Mouse (Mus musculus) heart, postnatal 0 days (tissue): Measurements from ENCODE around the gene Gpr132. TPM values are rescaled to one million over a fixed set of nuclear protein-coding genes. Genes with fewer than 3 reads are reported as not detected.

Experiments used
- ATAC-seq: fragments of 200-750 bp; cut with Nextera tagmentation; 2 replicates; pipeline ENCODE4 v1.8.0; 2017; ENCODE audit warnings: low read depth, moderate number of reproducible peaks, moderate library complexity; ENCODE audit not compliant: insufficient read depth
- DNase-seq: peaks from one replicate; pipeline ENCODE4 v3.0.0-alpha.2; 2016; ENCODE audit warnings: low spot score
- H3K27ac ChIP-seq: fragments of 300-500 bp; sonication (generic); 2 replicates; pipeline ENCODE4 v1.5.1; 2014; ENCODE audit warnings: low read depth, mild to moderate bottlenecking
- H3K27me3 ChIP-seq: fragments of 300-500 bp; sonication (generic); 2 replicates; pipeline ENCODE4 v1.6.1; 2014; ENCODE audit warnings: low read length, mixed read lengths; ENCODE audit not compliant: control insufficient read depth, insufficient read depth
- H3K36me3 ChIP-seq: fragments of 300-500 bp; sonication (generic); replicated peaks from 2 replicates; pipeline ENCODE4 v1.6.1; 2014; ENCODE audit warnings: low read length, mixed read lengths; ENCODE audit not compliant: control insufficient read depth, insufficient read depth
- H3K4me1 ChIP-seq: fragments of 300-500 bp; sonication (generic); 2 replicates; pipeline ENCODE4 v1.6.1; 2014; ENCODE audit warnings: antibody characterized with exemption; ENCODE audit not compliant: control insufficient read depth, insufficient read depth
- H3K4me2 ChIP-seq: fragments of 300-500 bp; sonication (generic); 2 replicates; pipeline ENCODE4 v1.6.1; 2014; ENCODE audit warnings: low read depth, mild to moderate bottlenecking, low read length, moderate library complexity
- H3K4me3 ChIP-seq: fragments of 300-500 bp; sonication (generic); 2 replicates; pipeline ENCODE4 v1.5.1; 2014; ENCODE audit warnings: low read depth, low read length
- H3K9ac ChIP-seq: fragments of 300-500 bp; sonication (generic); replicated peaks from 2 replicates; pipeline ENCODE4 v1.6.1; 2014; ENCODE audit warnings: low read depth, low read length, mixed read lengths
- H3K9me3 ChIP-seq: fragments of 300-500 bp; sonication (generic); replicated peaks from 2 replicates; pipeline ENCODE4 v1.6.1; 2016; ENCODE audit warnings: low read length; ENCODE audit not compliant: control insufficient read depth
- CTCF ChIP-seq: IDR thresholded peaks from 2 replicates; pipeline ENCODE4 v1.5.1; 2016; ENCODE audit warnings: antibody characterized with exemption, control low read depth, low read depth
- EP300 ChIP-seq: IDR thresholded peaks from 2 replicates; pipeline ENCODE4 v1.6.1; 2016; ENCODE audit warnings: antibody characterized with exemption, low read depth
- WGBS: fragments of 180-500 bp; shearing (Covaris S2); extraction: QIAGEN DNeasy Blood & Tissue Kit; methylation state at CpG from one replicate; pipeline ENCODE4 v1.1.7; 2014; 5-methylcytosine and 5-hydroxymethylcytosine counted together
- polyA plus RNA-seq: library from polyadenylated mRNA; unstranded; fragments of >200 nt; fragmentation: Nextera tagmentation; extraction: Ambion mirVana; gene quantifications from 2 replicates; pipeline ENCODE4 v1.2.1, GENCODE M21; 2015
- total RNA-seq: library from RNA; depleted of rRNA; stranded (reverse); fragments of >200 nt; gene quantifications from 2 replicates; pipeline ENCODE4 v1.2.3, GENCODE M21; 2014; ENCODE audit warnings: low replicate concordance

Gpr132 gene
- total and polyA plus RNA-seq, 2 experiments from 2014 or later: 0.04 to 0.38 TPM

GRCm38 (mm10) chr12:112912951-112913745, 45.1 kb upstream of the Gpr132 start:
- no peak for ATAC-seq
- no peaks in the 10 kb centered on the region for H3K9me3 ChIP-seq
- peaks cover 13% of the 10 kb centered on the region; the same call in 1 of the 2 replicates for H3K4me1 ChIP-seq
- no peak overlapping the region for H3K4me2 ChIP-seq
- WGBS: 91% methylated on average over 28 of the region's 28 CpGs
- no peak overlapping the region for H3K9ac ChIP-seq
- 0 out of 2 replicates have a peak, but pooled peaks cover 10% of the 10 kb centered on the region for H3K27me3 ChIP-seq
- peaks cover 17% of the 10 kb centered on the region for H3K36me3 ChIP-seq
- H3K4me3 ChIP-seq: no peak overlapping the region
- no peak overlapping the region for H3K27ac ChIP-seq
- TF ChIP-seq EP300: no peak
- TF ChIP-seq CTCF: no peak
- DNase-seq: no peak

GRCm38 (mm10) chr12:112911701-112912100, 43.7 kb upstream of the Gpr132 start:
- no peak for TF ChIP-seq EP300
- TF ChIP-seq CTCF: no peak
- 87% methylated on average over 17 of the region's 17 CpGs for WGBS
- no peaks in the 10 kb centered on the region for H3K9me3 ChIP-seq
- H3K4me1 ChIP-seq: peaks cover 3% of the 10 kb centered on the region; the same call in 1 of the 2 replicates
- 0 out of 2 replicates have a peak, but pooled peaks cover 3% of the 10 kb centered on the region for H3K27me3 ChIP-seq
- no peak overlapping the region for H3K9ac ChIP-seq
- no peak overlapping the region for H3K27ac ChIP-seq
- DNase-seq (no peak), ATAC-seq (no peak)
- H3K4me2 ChIP-seq: no peak overlapping the region
- H3K36me3 ChIP-seq: peaks cover 17% of the 10 kb centered on the region
- no peak overlapping the region for H3K4me3 ChIP-seq

GRCm38 (mm10) chr12:112908991-112909390, 41.0 kb upstream of the Gpr132 start:
- Histone ChIP-seq H3K27ac (no peak overlapping the region), H3K4me3 (no peak overlapping the region), H3K9me3 (no peaks in the 10 kb centered on the region), H3K27me3 (no peaks in the 10 kb centered on the region), H3K4me2 (no peak overlapping the region), H3K36me3 (peaks cover 11% of the 10 kb centered on the region; the same call in 1 of the 2 replicates), H3K4me1 (no peaks in the 10 kb centered on the region), H3K9ac (no peak overlapping the region)
- WGBS: 93% methylated on average over 22 of the region's 22 CpGs
- DNase-seq (no peak), ATAC-seq (no peak)
- TF ChIP-seq EP300 (no peak), CTCF (no peak)

GRCm38 (mm10) chr12:112905001-112905400, 37.0 kb upstream of the Gpr132 start:
- Histone ChIP-seq H3K9me3 (no peaks in the 10 kb centered on the region), H3K4me3 (no peak overlapping the region), H3K27me3 (no peaks in the 10 kb centered on the region), H3K4me1 (no peaks in the 10 kb centered on the region), H3K27ac (no peak overlapping the region), H3K36me3 (0 out of 2 replicates have a peak, but pooled peaks cover 3% of the 10 kb centered on the region), H3K9ac (no peak overlapping the region), H3K4me2 (no peak overlapping the region)
- ATAC-seq (no peak), DNase-seq (no peak)
- TF ChIP-seq EP300 (no peak), CTCF (no peak)
- 83% methylated on average over 5 of the region's 5 CpGs for WGBS

GRCm38 (mm10) chr12:112903941-112904340, 35.9 kb upstream of the Gpr132 start:
- ATAC-seq (0 out of 2 replicates have a peak, but pooled peaks have one; percentile 7), DNase-seq (no peak)
- Histone ChIP-seq H3K4me3 (no peak overlapping the region), H3K27ac (no peak overlapping the region), H3K36me3 (0 out of 2 replicates have a peak, but pooled peaks cover under 1% of the 10 kb centered on the region), H3K4me1 (no peaks in the 10 kb centered on the region), H3K4me2 (no peak overlapping the region), H3K9ac (no peak overlapping the region), H3K27me3 (no peaks in the 10 kb centered on the region), H3K9me3 (no peaks in the 10 kb centered on the region)
- WGBS: 51% methylated on average over 8 of the region's 8 CpGs
- TF ChIP-seq EP300 (no peak), CTCF (no peak)
